Mouse (Mus musculus) brain, embryonic 14.5 days (tissue): Measurements from ENCODE around the gene Copz1. TPM values are rescaled to one million over a fixed set of nuclear protein-coding genes. Genes with fewer than 3 reads are reported as not detected.
"Not testable (repeated sequence)": the region's sequence is repeated elsewhere in the genome, so short reads cannot be mapped to it uniquely, and the experiment has no call there.

Experiments used
- DNase-seq: peaks from one replicate; pipeline ENCODE4 v3.0.0-alpha.2; 2011; ENCODE audit warnings: low read depth
- CTCF ChIP-seq: fragments of 200-500 bp; IDR thresholded peaks from 2 replicates; pipeline ENCODE4 v1.5.1; 2012; ENCODE audit warnings: inconsistent platforms, mild to moderate bottlenecking, moderate library complexity, borderline replicate concordance; ENCODE audit not compliant: insufficient read depth, insufficient read length; ENCODE audit errors: extremely low read depth
- POLR2A ChIP-seq: fragments of 200-500 bp; IDR thresholded peaks from 2 replicates; pipeline ENCODE4 v1.6.1; 2012; ENCODE audit warnings: mild to moderate bottlenecking, inconsistent platforms, borderline replicate concordance; ENCODE audit not compliant: poor library complexity, insufficient read depth, insufficient read length, severe bottlenecking; ENCODE audit errors: extremely low read depth
- polyA plus RNA-seq: library from polyadenylated mRNA; depleted of rRNA; stranded (reverse); fragments of >200 nt; gene quantifications from 2 replicates; pipeline ENCODE4 v1.2.3, GENCODE M21; 2012

The Copz1 gene
- polyA plus RNA-seq, 1 experiment: 165 TPM

DNA sequence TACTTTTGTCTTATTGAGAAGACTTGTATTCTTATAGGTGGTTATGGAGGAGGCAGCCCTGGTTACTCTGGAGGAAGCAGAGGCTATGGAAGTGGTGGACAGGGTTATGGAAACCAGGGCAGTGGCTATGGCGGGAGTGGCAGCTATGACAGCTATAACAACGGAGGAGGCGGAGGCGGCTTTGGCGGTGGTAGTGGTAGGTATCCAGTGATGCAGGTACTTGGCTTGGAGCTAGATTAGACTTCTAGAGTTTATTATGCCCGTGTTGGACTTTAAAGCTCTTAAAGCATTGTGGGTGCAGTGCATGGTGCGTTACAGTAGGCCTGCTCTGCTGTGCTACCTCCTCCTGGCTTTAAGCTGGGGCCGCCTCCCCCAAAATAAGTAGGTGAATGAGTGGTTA, 29.6 kb upstream of the Copz1 start:
- TF ChIP-seq POLR2A (no peak), CTCF (no peak)
- no peak for DNase-seq

DNA sequence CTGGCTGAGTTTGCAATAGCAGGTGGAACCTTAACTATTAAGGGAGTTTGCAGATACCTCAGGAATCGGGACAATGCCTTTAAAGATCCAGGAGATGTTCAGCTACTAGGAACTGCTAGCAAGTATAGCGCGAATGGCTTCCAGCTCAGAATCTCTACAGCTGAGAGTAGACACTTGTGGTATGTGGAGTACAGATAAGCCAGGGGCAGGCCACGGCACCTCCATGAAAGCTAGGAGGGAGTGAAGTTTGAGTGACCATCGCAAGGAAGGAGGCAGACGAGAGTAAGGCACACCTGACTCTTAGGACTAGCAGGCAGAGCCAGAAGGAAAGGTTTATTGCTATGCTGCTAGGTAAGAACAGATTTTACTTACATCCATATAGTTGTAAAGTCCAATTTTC, 26.9 kb upstream of the Copz1 start:
- DNase-seq: no peak
- TF ChIP-seq CTCF: no peak
- TF ChIP-seq POLR2A: no peak

DNA sequence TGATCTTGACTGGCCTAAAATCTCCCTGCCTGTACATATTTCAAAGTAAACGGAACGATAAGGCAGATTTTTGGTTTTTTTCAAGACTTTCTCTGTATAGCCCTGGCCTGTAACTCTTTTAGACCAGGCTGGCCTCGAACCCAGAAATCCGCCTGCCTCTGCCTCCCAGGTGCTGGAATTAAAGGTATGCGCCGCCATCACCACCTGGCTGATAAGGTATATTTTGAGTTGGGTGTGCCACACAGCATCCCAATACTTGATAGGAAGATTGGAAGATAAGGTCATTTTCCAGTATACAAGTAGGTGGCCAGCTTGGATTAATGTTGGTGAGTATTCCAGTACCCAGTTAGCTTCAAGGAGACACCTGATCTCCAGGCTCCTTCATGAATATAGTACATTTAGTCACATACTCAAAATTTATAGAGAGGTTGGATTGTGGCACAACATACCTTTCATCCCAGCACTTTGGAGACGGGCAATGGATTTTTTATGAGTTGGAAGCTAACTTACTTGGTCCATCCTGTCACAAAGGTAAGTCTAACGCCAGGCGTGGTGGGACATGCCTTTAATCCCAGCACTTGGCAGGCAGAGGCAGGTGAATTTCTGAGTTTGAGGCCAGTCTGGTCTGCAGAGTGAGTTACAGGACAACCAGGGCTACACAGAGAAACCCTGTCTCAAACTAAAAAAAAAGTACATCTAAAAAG, 25.3 kb upstream of the Copz1 start:
- TF ChIP-seq CTCF (no peak), POLR2A (no peak)
- DNase-seq: no peak

DNA sequence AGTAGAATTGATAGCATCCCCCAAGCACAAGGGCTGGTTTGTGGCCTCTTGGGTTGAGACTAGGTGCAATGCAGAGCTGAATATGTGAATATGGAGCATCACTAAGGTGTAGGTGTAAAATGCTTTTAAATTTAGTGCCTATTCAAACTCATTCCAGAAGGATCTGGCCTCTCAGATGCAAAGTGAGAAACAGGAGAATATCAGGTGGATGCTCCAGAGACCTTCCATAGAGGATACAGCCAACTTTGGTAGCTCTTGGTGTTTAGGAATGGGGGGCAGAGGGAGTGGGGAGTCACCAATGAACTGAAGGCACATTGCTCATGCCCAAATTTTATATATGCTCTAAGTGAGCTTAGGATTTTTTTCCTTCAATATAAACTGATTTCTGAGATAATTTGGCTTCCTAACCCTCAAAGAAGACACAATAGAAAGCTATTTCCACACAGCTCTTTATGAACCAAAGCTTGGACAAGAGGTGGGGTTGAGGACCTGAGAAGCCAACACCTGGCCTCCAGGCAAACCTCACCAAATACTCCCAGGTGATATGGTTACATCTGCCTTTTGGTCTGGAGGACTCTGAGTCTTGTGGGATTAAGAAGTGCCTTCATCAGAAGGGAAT, 24.6 kb upstream of the Copz1 start:
- DNase-seq: no peak
- TF ChIP-seq POLR2A: no peak
- TF ChIP-seq CTCF: no peak

DNA sequence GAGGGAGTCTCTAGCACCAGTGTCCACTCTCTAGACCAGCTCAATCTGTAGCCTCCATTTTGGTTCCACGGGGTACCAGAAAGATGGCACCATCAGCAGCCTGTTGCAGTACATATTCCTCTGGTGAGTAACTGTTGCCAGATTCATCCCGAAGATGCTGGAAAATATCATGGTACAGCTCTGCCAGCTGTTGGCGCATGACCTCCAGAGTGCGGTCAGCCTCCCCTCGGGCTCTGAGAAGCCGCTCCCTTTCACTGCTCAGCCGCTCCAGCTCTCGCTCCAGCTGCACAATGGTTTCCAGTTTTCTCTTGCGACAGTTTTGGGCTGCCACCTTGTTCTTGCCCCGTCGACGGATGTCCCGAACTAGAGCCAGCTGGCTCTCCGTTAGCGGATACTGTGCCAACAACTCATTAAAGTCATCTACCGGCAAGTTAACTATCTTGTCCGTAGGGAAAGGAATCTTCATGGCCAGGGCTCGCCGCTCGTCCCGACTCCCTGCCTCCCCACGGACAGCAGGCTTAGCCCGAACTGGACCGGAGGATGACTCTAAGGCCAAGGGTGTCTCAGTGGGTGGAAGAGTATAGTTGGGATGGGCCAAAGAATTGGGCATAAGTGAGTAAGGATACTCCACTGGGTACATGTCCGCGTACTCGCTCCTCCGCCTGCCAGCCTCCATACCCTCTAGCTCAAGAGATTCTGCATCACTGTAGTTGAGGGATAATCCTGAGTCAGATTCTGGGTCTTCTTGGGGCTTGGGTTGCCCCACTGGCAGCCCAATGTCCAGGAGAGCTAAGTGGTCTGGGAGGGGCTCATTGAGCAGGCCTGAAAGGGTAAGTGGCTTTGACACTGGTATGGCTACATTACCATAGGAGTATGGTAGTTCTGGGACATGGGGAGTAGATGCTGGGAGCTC, 23.9 kb upstream of the Copz1 start:
- no peak for TF ChIP-seq CTCF
- TF ChIP-seq POLR2A: no peak
- DNase-seq: no peak

DNA sequence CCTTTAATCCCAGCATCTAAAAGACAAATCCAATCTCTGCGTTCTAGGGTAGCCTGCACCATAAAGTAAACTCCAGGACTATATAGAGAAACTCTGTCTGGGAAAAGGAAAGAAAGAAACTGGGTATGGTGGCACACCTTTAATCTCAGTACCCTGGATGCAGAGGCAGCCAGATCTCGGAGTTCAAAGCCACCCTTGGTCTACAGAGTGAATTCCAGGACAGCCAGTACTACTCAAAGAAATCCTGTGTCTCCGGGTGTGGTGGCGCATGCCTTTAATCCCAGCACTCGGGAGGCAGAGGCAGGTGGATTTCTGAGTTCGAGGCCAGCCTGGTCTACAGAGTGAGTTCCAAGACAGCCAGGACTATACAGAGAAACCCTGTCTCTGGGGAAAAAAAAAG, 23.0 kb upstream of the Copz1 start:
- DNase-seq: not testable (repeated sequence)

DNA sequence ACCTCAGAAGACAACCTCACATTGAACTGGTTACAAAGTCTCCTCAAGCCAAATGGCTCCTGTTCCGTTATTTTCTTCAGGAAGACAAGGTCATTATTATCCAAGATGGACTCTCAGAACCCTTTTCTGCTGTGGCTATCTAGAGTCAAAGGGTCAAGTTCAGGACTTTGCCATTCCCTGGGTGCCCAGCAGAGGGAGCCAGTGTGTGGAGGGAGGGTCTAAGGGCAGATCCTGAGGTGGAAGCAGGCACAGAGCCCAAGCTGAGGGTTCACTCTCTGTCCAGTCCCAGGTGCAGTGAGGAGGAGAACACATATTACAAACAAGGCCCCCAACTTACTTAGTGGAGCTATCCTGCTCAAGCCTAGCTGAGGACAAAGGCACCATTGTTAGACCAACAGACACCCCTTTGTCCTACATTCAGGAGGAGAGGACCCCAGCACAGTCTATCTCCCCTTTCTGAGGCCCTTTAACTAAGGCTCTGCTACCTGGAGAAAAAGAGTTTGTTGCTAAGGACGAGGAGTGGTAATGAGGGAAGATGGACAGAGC, 22.2 kb upstream of the Copz1 start:
- DNase-seq: no peak
- no peak for TF ChIP-seq POLR2A
- peak; percentile 73 for TF ChIP-seq CTCF

DNA sequence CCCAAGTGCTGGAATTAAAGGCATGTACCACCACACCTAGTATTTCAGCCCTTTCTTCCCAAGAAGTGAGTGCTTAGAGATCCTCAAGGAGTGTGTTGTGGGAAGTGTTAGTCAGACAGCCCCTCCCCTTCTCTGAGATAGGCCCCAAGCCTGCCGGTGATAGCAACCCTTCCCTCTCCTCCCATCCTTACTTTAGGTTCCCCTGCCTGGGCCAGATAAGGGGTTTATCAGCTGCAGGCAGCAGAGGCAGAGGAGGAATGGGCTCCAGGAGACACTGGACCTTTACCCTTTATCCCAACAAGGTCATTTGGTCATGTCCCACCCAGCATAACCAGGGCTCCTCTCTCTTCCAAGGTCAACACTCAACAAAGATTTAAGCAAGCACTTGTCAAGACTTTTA, 20.9 kb upstream of the Copz1 start:
- no peak for DNase-seq
- TF ChIP-seq POLR2A (no peak), CTCF (no peak)

DNA sequence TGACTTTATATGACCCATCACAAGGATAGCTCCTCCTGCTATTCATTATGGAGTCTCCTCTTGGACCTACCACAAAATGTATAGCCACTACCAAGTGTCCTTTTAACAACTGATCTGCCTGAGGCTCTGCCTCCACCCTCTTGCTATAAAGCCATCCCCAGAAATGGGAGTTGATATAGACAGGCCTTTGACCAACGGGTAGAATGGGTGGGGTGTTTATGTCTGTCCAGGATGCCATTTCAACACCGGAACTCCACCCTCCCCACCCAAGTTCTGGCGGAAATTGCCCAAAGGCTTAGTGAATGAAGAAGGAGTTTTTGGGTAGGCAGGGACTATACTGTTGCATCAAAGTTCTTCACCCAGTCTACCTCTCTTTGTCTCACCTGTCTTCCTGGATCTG, 19.9 kb upstream of the Copz1 start:
- TF ChIP-seq POLR2A: no peak
- DNase-seq: no peak

DNA sequence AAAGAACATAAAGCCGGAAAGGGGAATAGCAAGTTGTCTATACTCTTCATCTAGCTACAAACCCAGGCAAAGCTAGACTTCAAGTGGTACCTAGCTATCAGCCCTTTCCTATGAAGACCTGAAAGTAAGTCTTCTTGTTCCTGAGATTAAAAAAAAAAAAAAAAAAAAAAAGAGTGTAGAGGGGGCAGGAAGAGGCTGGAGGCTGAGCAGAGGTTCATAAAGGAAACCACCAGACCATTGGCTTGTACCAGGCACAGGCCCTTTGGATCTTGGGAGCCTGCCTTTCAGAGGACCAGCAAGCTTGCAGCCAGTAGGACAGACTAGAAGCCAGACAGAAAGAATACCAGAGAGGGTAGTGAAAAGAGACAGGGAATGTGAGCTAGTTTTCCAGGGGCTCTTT, 19.2 kb upstream of the Copz1 start:
- TF ChIP-seq CTCF: no peak
- no peak for TF ChIP-seq POLR2A
- DNase-seq: no peak

DNA sequence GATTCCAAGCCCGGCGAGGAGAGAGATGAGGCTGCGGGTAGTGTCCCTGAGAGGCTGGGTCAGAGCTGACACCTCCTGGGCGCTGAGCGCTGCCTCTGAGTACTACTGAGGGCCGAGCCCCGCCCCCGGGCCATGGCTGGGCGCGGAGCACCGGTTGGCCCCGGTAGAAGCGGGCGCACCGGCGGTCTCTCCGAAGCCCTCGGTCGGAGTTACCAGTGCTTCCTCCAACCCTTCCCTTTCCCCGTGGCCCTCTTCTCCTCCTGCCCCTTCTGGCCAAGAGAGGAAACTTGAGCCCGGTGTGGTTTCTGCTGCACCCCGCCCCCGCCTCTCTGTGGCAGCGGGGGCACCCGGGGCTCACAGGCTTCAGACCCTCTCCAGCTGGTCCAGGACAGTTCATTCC, 17.3 kb upstream of the Copz1 start:
- DNase-seq: peak; percentile 24

More for the DNA sequence above, 17.3 kb upstream of the Copz1 start:
- TF ChIP-seq POLR2A: no peak
- peak; percentile 22; the same call in 1 of the 2 replicates for TF ChIP-seq CTCF
